Mouse (Mus musculus): ENCODE data around the gene Jmjd4.

The Jmjd4 gene

GRCm38 (mm10) chr11:59449741-59450229 lies at the start of gene Jmjd4:
Gene Jmjd4 (plus strand): TSS chr11:59450045.
- DNase-seq (ENCODE audit: low read depth), result peak; percentile 89

GRCm38 (mm10) chr11:59400876-59401275 lies 49.0 kb upstream of the Jmjd4 start:
- no peak for DNase-seq (ENCODE audit: low read depth)

DNA sequence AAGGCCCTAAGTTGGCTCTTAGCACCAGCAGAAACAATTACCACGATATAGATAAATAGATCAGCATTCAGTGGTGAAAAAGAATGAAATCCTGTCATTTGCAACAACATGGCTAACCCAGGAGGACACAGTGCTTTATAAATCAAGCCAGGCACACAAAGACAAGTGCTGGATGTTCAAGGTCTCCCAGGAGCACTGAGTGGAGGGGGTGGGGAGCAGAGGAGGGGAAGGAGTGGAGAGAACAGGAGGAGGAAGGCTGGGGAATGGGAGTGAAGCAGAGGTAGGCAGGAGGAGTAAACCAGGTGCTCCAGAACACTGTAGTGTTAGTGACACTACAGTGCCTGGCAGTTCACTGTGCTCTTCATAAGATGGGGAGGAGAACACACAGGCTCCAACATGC lies 44.1 kb upstream of the Jmjd4 start:
- no peak for DNase-seq (ENCODE audit: low read depth)

DNA sequence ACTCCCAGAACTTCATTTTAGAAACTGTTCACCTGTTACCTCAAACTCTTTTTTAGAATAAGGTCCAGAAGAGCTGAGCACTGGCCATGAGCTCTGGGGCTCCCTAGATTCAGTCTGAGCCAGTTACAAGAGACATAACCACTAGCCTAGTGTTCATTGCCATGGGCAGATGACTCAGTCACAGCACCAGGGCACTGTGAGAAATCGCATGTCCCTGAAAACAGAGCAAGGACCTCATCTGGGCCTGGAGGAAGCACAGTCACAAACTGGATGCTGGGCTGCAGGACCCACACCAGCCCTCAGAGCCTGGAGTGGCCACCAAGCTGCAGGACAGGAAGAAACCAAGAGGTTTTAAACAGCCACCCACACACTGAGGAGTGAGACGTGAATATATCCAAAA lies 39.0 kb upstream of the Jmjd4 start:
- peak; percentile 35 for DNase-seq (ENCODE audit: low read depth)

GRCm38 (mm10) chr11:59412058-59412457 lies 37.8 kb upstream of the Jmjd4 start:
- no peak for DNase-seq (ENCODE audit: low read depth)

- DNase-seq (ENCODE audit: low read depth), result no peak
Observed at GRCm38 (mm10) chr11:59412999-59413863, 36.6 kb upstream of the Jmjd4 start.

DNA sequence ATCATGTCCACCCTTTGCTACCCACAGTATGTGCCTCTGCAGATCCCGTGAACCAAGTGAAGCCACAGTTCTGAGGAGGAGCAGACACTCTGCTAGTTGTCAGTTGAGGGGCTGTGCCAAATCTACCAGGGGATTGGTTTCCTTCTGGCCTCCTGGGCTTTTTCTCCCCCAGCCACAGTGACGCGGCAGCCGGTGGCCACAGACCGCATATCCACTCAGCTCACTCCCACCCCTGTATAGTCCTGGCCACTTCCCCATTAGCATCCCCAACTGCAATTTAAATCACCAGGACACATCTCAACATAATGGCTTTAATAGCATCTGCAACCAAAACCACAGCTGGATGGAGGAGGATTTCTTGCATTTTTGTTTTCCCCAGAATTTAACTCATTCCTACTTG lies 31.1 kb upstream of the Jmjd4 start:
- peak; percentile 97 for DNase-seq (ENCODE audit: low read depth)

- peak; percentile 97 for DNase-seq (ENCODE audit: low read depth)
Observed at GRCm38 (mm10) chr11:59421436-59421835, 28.4 kb upstream of the Jmjd4 start.

GRCm38 (mm10) chr11:59421967-59422366 lies 27.9 kb upstream of the Jmjd4 start:
- peak; percentile 91 for DNase-seq (ENCODE audit: low read depth)

- DNase-seq (ENCODE audit: low read depth), result no peak
Observed at GRCm38 (mm10) chr11:59423010-59423588, 26.7 kb upstream of the Jmjd4 start.

DNA sequence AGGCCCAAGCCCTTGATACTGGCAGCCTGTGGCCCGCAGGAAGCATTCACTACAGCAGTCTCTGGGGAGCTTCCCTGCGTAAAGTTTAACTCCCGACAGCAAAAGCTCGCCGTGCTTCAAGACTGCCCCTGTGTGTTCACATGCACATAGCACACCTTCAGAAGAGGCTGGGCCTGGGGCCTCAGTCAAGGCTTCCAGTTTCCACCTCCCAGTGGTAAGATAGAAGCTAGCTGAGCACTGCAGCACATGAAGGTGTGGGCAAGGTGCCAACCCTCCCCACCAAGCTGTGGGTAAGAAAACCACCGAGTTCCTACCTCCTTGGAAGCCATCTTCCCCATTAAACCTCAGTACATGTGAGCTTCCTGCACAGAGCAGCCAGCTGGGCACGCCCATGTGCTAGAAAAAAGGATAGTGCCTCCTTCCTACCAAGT lies 24.2 kb upstream of the Jmjd4 start:
- peak; percentile 93 for DNase-seq (ENCODE audit: low read depth)

GRCm38 (mm10) chr11:59428057-59428660 lies 21.7 kb upstream of the Jmjd4 start:
- DNase-seq (ENCODE audit: low read depth), result no peak

DNA sequence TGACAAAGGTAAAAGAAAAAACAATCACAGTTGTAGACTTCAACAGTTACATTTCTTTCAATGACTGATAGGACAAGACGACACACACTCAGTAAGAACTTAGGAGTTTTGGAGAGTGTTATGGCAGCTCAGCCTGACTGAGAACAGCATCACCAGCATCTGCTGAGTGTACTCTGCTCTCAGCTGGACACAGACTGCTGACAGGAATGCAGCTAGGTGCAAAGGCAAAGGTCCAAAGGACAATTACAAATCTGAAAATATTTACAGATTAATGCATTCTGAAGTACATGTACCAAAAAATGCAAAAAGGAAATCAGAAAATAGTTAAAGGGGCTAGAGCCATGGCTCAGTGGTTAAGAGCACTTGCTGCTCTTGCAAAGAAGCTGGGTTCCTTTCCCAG lies 19.9 kb upstream of the Jmjd4 start:
- no peak for DNase-seq (ENCODE audit: low read depth)

DNA sequence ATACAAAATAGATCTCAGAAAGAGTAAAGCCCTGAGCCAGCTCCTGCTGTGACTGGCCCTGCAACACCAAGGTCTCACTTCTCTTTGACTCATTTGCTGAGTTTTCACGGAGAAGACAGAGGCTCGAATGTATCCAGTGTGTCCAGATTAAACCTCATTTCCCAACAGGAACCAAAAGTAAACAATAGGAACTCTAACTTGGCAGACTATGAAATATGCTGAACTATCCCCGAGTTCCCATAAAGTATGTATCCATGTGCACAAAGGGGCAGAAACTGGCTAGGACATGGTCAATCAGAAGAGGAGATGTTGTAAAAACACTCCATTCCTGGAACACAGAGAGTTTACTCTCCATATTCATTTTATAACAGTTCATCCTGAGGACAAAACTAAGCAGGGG lies 17.6 kb upstream of the Jmjd4 start:
- no peak for DNase-seq (ENCODE audit: low read depth)

GRCm38 (mm10) chr11:59437954-59438353 lies 11.9 kb upstream of the Jmjd4 start:
- no peak for DNase-seq (ENCODE audit: low read depth)

DNA sequence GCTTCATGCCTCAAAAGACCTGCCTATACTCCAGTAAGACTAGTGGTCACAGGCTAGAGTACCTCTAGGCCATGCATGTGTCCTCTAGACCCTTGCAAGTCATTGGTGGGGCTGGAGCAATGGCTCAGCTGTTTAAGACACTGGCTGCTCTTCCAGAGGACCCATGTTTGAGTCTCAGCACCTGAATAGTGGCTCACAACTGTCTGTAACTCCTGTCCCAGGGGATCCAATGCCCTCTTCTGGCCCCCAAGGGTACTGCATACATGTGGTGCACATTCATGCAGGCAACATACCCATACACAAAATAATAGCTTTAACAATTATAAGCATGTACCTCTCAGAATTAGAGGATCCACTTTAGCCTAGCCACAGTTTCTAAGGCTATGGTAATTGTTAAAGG lies 6.7 kb upstream of the Jmjd4 start:
- no peak for DNase-seq (ENCODE audit: low read depth)

- peak; percentile 45 for DNase-seq (ENCODE audit: low read depth)
Observed at GRCm38 (mm10) chr11:59450230-59450771, 456 bp downstream of the Jmjd4 start.

- DNase-seq (ENCODE audit: low read depth), result no peak
Observed at GRCm38 (mm10) chr11:59451086-59451485, 1.2 kb downstream of the Jmjd4 start, which contains the start of gene Snap47. Gene Snap47 (minus strand): TSS chr11:59451186.

DNA sequence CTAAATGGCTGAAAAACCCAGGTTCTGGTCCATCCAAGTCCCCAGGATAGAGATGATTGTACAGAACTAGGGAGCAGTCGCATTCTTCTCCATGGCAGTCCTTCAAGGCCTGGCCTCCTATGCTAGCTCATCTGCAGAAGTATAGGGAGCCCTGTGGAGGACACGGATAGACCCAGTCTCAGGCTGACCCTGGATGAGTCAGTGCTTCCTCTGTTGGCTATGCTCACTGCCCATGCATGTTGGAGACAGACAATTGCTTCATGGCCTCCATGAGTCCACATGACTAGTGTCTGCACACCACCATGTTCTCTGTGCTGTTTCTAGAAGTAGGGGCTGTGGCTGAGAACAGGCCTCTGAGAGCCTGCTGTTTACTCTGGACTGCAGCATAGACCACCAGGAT lies 6.5 kb downstream of the Jmjd4 start:
- DNase-seq (ENCODE audit: low read depth), result peak; percentile 62

GRCm38 (mm10) chr11:59456891-59457290 lies 7.0 kb downstream of the Jmjd4 start:
- no peak for DNase-seq (ENCODE audit: low read depth)

- peak; percentile 54 for DNase-seq (ENCODE audit: low read depth)
Observed at GRCm38 (mm10) chr11:59458973-59459372, 9.1 kb downstream of the Jmjd4 start.

DNA sequence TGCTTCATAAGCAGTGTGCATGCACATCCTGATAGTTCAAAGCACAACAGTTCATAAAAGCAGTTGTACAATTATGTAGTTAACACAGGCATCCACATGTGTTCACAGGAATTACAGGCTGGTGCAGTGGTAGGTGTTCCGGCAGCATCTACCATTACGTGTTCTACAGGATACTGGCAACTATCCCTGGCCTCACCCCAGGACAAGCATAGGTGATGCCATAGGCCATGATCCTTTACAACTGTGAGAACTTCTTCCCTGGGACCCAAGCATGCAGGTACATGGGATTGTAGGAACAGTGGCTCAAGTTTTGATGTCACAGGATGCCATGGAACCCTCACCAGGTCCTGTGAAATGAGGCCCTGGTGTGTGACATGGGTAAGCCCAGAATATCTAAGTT lies 10.6 kb downstream of the Jmjd4 start:
- no peak for DNase-seq (ENCODE audit: low read depth)

Measured in 416B (cell line).